Mouse (Mus musculus) erythroblast, embryonic 14.5 days (primary cell): ENCODE data around the gene Gm28870. TPM values are rescaled to one million over a fixed set of nuclear protein-coding genes. Genes with fewer than 3 reads are reported as not detected.
"Not testable (repeated sequence)": the region's sequence is repeated elsewhere in the genome, so short reads cannot be mapped to it uniquely, and the experiment has no call there.

Experiments used
- H3K27me3 ChIP-seq: 2 replicates; pipeline ENCODE4 v1.6.1; 2012; ENCODE audit warnings: inconsistent platforms; ENCODE audit not compliant: control insufficient read depth
- H3K36me3 ChIP-seq: 2 replicates; pipeline ENCODE4 v1.6.1; 2012; ENCODE audit warnings: mild to moderate bottlenecking, inconsistent platforms; ENCODE audit not compliant: control insufficient read depth
- H3K4me1 ChIP-seq: 2 replicates; pipeline ENCODE4 v1.6.1; 2012; ENCODE audit warnings: inconsistent platforms; ENCODE audit not compliant: control insufficient read depth
- H3K4me3 ChIP-seq: replicated peaks from 2 replicates; pipeline ENCODE3; 2012; ENCODE audit warnings: moderate library complexity, mild to moderate bottlenecking, inconsistent platforms
- H3K9me3 ChIP-seq: 2 replicates; pipeline ENCODE4 v1.6.1; 2012; ENCODE audit warnings: low read length, inconsistent platforms, mixed read lengths; ENCODE audit not compliant: control insufficient read depth
- polyA plus RNA-seq: library from polyadenylated mRNA; stranded (reverse); fragments of >175 nt; gene quantifications from 2 replicates; pipeline ENCODE4 v1.2.3, GENCODE M21; 2012

Gm28870 gene
- polyA plus RNA-seq, result not detected in 2 replicates

- H3K9me3 ChIP-seq, H3K27me3 ChIP-seq, H3K36me3 ChIP-seq, H3K4me1 ChIP-seq, H3K4me3 ChIP-seq: not testable (repeated sequence)
These were observed at the start of gene Gm28870 for GRCm38 (mm10) chrY:50096976-50097375. Gm28870 (plus strand) TSS chrY:50097276.
